9 mouse cellular contexts compared by ENCODE assay signal in genomic region chr4:108025269-108025668, GRCm38 (mm10). TPM values are rescaled to one million over a fixed set of nuclear protein-coding genes. Genes with fewer than 3 reads are reported as not detected.
DNase-seq lines count a peak whose midpoint lies in the region; ATAC-seq and TF ChIP-seq lines count a peak whose summit lies in the region.
"Had no signal": no experiment of that assay in that cellular context is flagged by ENCODE, and none has a peak within 500 bp of the region (broad histone marks: within the 10 kb centered on the region; RNA-seq: fewer than 3 reads in every experiment).

No protein-coding gene starts in this region.

- H3K9me3 ChIP-seq in ES-E14 (ENCODE audit: control insufficient read depth, insufficient read depth, low read depth, low read length), result no peaks in the 10 kb centered on the region
- no peaks in the 10 kb centered on the region for H3K9me3 ChIP-seq in liver, postnatal 0 days (ENCODE audit: low read length)
- no peaks in the 10 kb centered on the region for H3K9me3 ChIP-seq in hindbrain, embryonic 13.5 days

- TF ChIP-seq CTCF in kidney, adult 2 months (conservative IDR thresholded peaks at IDR 0.05; ENCODE audit: insufficient read depth, insufficient read length, low read depth, low read length), result no peak
- no peak for TF ChIP-seq CTCF in liver, postnatal 0 days (IDR thresholded peaks at IDR 0.05; ENCODE audit: low read depth)

- no peak for TF ChIP-seq EP300 in liver, postnatal 0 days (IDR thresholded peaks at IDR 0.05; ENCODE audit: low read depth)

- ATAC-seq in liver, postnatal 0 days, result peak; percentile 64; the same call in 1 of the 2 replicates
- ATAC-seq in frontal cortex, adult (ENCODE audit: low TSS enrichment), result no peak
- no peak for ATAC-seq in hindbrain, embryonic 13.5 days (ENCODE audit: low FRiP score)

- no peaks in the 10 kb centered on the region for H3K27me3 ChIP-seq in kidney, adult 2 months (replicated peaks; ENCODE audit: control insufficient read depth, insufficient read depth, low read length)
- H3K27me3 ChIP-seq in liver, postnatal 0 days (ENCODE audit: insufficient read depth, low read length), result peaks cover 10% of the 10 kb centered on the region
- H3K27me3 ChIP-seq in hindbrain, embryonic 13.5 days, result peaks cover 35% of the 10 kb centered on the region

- H3K4me2 ChIP-seq in liver, postnatal 0 days (ENCODE audit: low read depth, low read length), result peak overlapping the region; percentile 10; the same call in 1 of the 2 replicates
- no peak overlapping the region for H3K4me2 ChIP-seq in hindbrain, embryonic 13.5 days

- peak; percentile 20 for TF ChIP-seq POLR2A in kidney, adult 2 months (IDR thresholded peaks at IDR 0.05; ENCODE audit: low read depth, low read length)

- H3K4me1 ChIP-seq in ES-E14 (ENCODE audit: control insufficient read depth in 2 of 2, insufficient read depth in 2 of 2, low read length in 2 of 2, poor library complexity in 1 of 2), result peaks cover 0 to 7% of the 10 kb centered on the region in 2 experiments; a peak in 1 of 4 replicates
- H3K4me1 ChIP-seq in kidney, adult 2 months (ENCODE audit: control insufficient read depth, insufficient read depth, low read length), result peaks cover 13% of the 10 kb centered on the region
- no peaks in the 10 kb centered on the region for H3K4me1 ChIP-seq in liver, postnatal 0 days (ENCODE audit: insufficient read depth)
- H3K4me1 ChIP-seq in hindbrain, embryonic 13.5 days (replicated peaks), result no peaks in the 10 kb centered on the region

- 23% methylated on average over 10 of the region's 10 CpGs for WGBS in kidney, adult 2 months
- WGBS in liver, postnatal 0 days (ENCODE audit: insufficient replicate concordance), result 16% methylated on average over 10 of the region's 10 CpGs
- 4% methylated on average over 10 of the region's 10 CpGs for WGBS in hindbrain, embryonic 13.5 days

- H3K4me3 ChIP-seq in ES-E14 (ENCODE audit: insufficient read depth in 1 of 2, low read depth in 1 of 2, low read length in 2 of 2, poor library complexity in 1 of 2, severe bottlenecking in 1 of 2), result no peak overlapping the region
- H3K4me3 ChIP-seq in kidney, adult 2 months (ENCODE audit: insufficient read depth, low read depth, low read length), result peak overlapping the region; percentile 5; the same call in 1 of the 2 replicates
- no peak overlapping the region for H3K4me3 ChIP-seq in liver, postnatal 0 days (ENCODE audit: low read depth, low read length)
- H3K4me3 ChIP-seq in hindbrain, embryonic 13.5 days, result no peak overlapping the region
- H3K4me3 ChIP-seq: megakaryocyte, embryonic 14.5 days had no signal

- peak; percentile 44 for DNase-seq in ES-E14 (ENCODE audit: low read depth, low spot score)
- peak; percentile 43 for DNase-seq in c-Kit-positive CD71-positive TER-119-positive erythroid progenitor cells, embryonic 14.5 days (ENCODE audit: low spot score)
- peak; percentile 82 for DNase-seq in kidney, adult 2 months
- DNase-seq in liver, postnatal 0 days, result peak; percentile 34
- no peak for DNase-seq in testis, postnatal 14 days (ENCODE audit: low spot score)
- DNase-seq in adrenal gland, postnatal 25 days, result no peak

- no peak overlapping the region for H3K27ac ChIP-seq in ES-E14 (ENCODE audit: insufficient read depth, low read depth, low read length, poor library complexity, severe bottlenecking)
- H3K27ac ChIP-seq in kidney, adult 2 months (ENCODE audit: insufficient read depth, low read depth, low read length), result peak overlapping the region; percentile 62
- H3K27ac ChIP-seq in liver, postnatal 0 days (ENCODE audit: low read depth), result no peak overlapping the region
- H3K27ac ChIP-seq in hindbrain, embryonic 13.5 days, result no peak overlapping the region

- H3K9ac ChIP-seq in ES-E14 (ENCODE audit: insufficient read depth, low read depth, low read length, poor library complexity, severe bottlenecking), result no peak overlapping the region
- H3K9ac ChIP-seq in liver, postnatal 0 days (replicated peaks), result 0 out of 2 replicates have a peak overlapping the region, but pooled peaks have one; percentile 11
- no peak overlapping the region for H3K9ac ChIP-seq in hindbrain, embryonic 13.5 days

- in situ Hi-C loops in ES-E14 (cut with MboI; ENCODE audit: low sequenced_read_pairs in 2 of 2, unreplicated experiment in 2 of 2), result no loop called here

- no peaks in the 10 kb centered on the region for H3K36me3 ChIP-seq in ES-E14 (ENCODE audit: control insufficient read depth, insufficient read depth, low read length, poor library complexity, severe bottlenecking)
- H3K36me3 ChIP-seq in kidney, adult 2 months (ENCODE audit: control insufficient read depth, insufficient read depth, low read length), result no peaks in the 10 kb centered on the region
- H3K36me3 ChIP-seq in liver, postnatal 0 days (replicated peaks; ENCODE audit: insufficient read depth, low read length), result no peaks in the 10 kb centered on the region
- H3K36me3 ChIP-seq in hindbrain, embryonic 13.5 days, result no peaks in the 10 kb centered on the region

TF ChIP-seq in ES-E14, 5 proteins besides CTCF, POLR2A, EP300 and RAD21:
- TF ChIP-seq MAFK (IDR thresholded peaks at IDR 0.05; ENCODE audit: insufficient read depth, low read depth, low read length) (no peak), ZNF384 (IDR thresholded peaks at IDR 0.05; ENCODE audit: low read depth, low read length) (no peak), ZC3H11A (IDR thresholded peaks at IDR 0.05; ENCODE audit: borderline replicate concordance, low read depth, low read length) (no peak), CHD2 (IDR thresholded peaks at IDR 0.05; ENCODE audit: low read depth, low read length) (no peak), HCFC1 (IDR thresholded peaks at IDR 0.05; ENCODE audit: borderline replicate concordance, insufficient read depth, low read length) (no peak)

RNA-seq across cellular contexts. Expression of gene Slc1a7, which starts 57.1 kb away (rescaled TPM):
- 0.18 and 0.37 TPM in 2 replicates for total RNA-seq in ES-E14 (2012; rRNA removed)
- 0.03 and 0.16 TPM in 2 replicates for polyA plus RNA-seq in kidney, adult 2 months (2012; rRNA removed)
- 0.04 TPM in 1 of 2 replicates, not detected in the other for polyA plus RNA-seq in liver, postnatal 0 days (2015; fragmentation: Nextera tagmentation; extraction: Ambion mirVana)
- not detected in 2 replicates for polyA plus RNA-seq in hindbrain, embryonic 13.5 days (2015; fragmentation: Nextera tagmentation; extraction: Ambion mirVana)
- 0.58 TPM in 1 of 2 replicates, not detected in the other for total RNA-seq in adrenal gland, postnatal 25 days (2021)

Comparison
In these comparisons a context has a peak if more than half of its experiments do, and no peak if none do; other contexts are left out.
1. DNase-seq: peak in ES-E14 (single experiment), c-Kit-positive CD71-positive TER-119-positive erythroid progenitor cells, embryonic 14.5 days (single experiment), kidney, adult 2 months (single experiment) and liver, postnatal 0 days (single experiment); none in testis, postnatal 14 days (single experiment) and adrenal gland, postnatal 25 days (single experiment).